Mouse (Mus musculus) liver, embryonic 15.5 days (tissue): ENCODE results near the gene Nup153. TPM values are rescaled to one million over a fixed set of nuclear protein-coding genes. Genes with fewer than 3 reads are reported as not detected.

ENCODE experiments used
- ATAC-seq: fragments of 200-750 bp; cut with Nextera tagmentation; 2 replicates; pipeline ENCODE4 v1.8.0; 2017; ENCODE audit warnings: moderate number of reproducible peaks, mild to moderate bottlenecking, moderate library complexity; ENCODE audit not compliant: insufficient read depth
- H3K27ac ChIP-seq: fragments of 300-500 bp; sonication (generic); replicated peaks from 2 replicates; pipeline ENCODE4 v1.5.1; 2015; ENCODE audit warnings: mild to moderate bottlenecking, inconsistent platforms
- H3K27me3 ChIP-seq: fragments of 300-500 bp; sonication (generic); 2 replicates; pipeline ENCODE4 v1.6.1; 2015; ENCODE audit warnings: mild to moderate bottlenecking, inconsistent platforms
- H3K36me3 ChIP-seq: fragments of 300-500 bp; sonication (generic); replicated peaks from 2 replicates; pipeline ENCODE4 v1.6.1; 2015; ENCODE audit warnings: moderate library complexity, mild to moderate bottlenecking, inconsistent platforms
- H3K4me1 ChIP-seq: fragments of 300-500 bp; sonication (generic); replicated peaks from 2 replicates; pipeline ENCODE4 v1.6.1; 2015; ENCODE audit warnings: inconsistent platforms
- H3K4me2 ChIP-seq: fragments of 300-500 bp; sonication (generic); 2 replicates; pipeline ENCODE4 v1.6.1; 2015; ENCODE audit warnings: moderate library complexity, mild to moderate bottlenecking, inconsistent platforms
- H3K4me3 ChIP-seq: fragments of 300-500 bp; sonication (generic); replicated peaks from 2 replicates; pipeline ENCODE4 v1.5.1; 2015; ENCODE audit warnings: mild to moderate bottlenecking, inconsistent platforms
- H3K9ac ChIP-seq: fragments of 300-500 bp; sonication (generic); 2 replicates; pipeline ENCODE4 v1.6.1; 2015; ENCODE audit warnings: moderate library complexity, mild to moderate bottlenecking, inconsistent platforms
- H3K9me3 ChIP-seq: fragments of 300-500 bp; sonication (generic); replicated peaks from 2 replicates; pipeline ENCODE4 v1.6.1; 2016; ENCODE audit warnings: inconsistent platforms
- WGBS: fragments of 180-500 bp; shearing (Covaris S2); methylation state at CpG from one replicate; pipeline ENCODE4 v1.1.7; 2015; ENCODE audit warnings: mixed read lengths; ENCODE audit not compliant: insufficient replicate concordance; 5-methylcytosine and 5-hydroxymethylcytosine counted together
- polyA plus RNA-seq: library from polyadenylated mRNA; unstranded; fragments of >200 nt; fragmentation: Nextera tagmentation; extraction: Ambion mirVana; gene quantifications from 2 replicates; pipeline ENCODE4 v1.2.1, GENCODE M21; 2015

Gene Nup153
- polyA plus RNA-seq, 1 experiment from 2014 or later = 16.5 TPM

DNA sequence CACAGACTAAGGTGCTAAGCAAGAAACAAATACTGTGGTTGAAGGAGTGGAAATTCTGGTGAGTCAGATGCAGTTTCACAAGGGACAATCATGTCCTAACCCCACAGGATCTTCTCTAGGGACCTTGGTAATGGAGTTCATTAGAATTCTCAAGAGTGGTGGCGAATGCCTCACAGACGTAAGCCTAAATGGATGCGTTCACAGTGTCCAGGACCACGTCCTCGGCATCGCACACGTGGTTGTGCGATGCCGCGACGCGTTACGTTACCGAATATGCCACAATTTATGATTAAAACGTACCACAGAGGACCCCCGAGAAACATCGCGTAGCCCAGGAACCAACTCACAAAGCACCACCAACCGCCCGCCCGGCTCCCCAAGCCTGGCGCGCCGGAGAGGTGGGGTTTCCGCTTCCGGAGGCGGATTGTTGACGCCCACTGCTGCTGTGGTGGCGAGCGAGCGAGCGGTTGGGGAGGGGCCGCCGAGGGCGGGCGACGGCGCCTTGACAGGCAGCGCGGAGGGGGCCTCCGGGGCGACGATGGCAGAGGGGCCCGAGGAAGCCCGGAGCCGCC lies 58.6 kb downstream of the Nup153 start, which contains the start of gene Fam8a1:
Gene Fam8a1 (plus strand): TSS at position 475 of the 572 bp plus-strand sequence.
- Histone ChIP-seq H3K4me2 (peak within 1 kb of the TSS; percentile 95), H3K4me3 (peak within 1 kb of the TSS; percentile 94), H3K9ac (peak within 1 kb of the TSS; percentile 94), H3K27ac (peak within 1 kb of the TSS; percentile 90), H3K27me3 (peaks cover 8% of the 10 kb centered on the region; the same call in 1 of the 2 replicates), H3K4me1 (peaks cover 20% of the 10 kb centered on the region), H3K9me3 (no peaks in the 10 kb centered on the region), H3K36me3 (peaks cover 25% of the 10 kb centered on the region)
- WGBS = under 1% methylated on average over 44 of the region's 46 CpGs
- ATAC-seq = peak; percentile 95

DNA sequence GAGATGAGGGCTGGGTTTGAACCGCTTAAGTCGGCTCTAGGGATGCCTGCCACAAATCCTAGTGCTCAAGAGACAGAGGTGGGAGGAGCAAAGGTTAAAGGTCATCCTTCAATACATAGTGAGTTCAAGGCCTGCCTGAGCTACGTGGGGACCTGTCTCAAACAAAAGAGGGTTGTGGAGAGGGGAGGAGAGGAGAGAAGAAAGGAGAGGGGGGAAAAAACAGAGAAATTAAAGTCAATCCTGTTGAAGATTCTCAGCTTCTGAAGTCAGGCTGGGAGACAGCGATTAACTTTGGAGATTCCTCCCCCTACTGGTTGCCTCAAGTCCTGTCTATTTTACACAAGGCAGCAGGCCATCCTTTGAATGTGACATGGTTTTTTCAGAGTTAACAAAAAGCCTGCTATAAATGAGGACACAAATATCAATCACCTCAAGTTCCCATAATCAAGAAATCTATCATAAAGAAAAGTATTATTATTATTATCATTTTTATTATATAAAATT lies 64.2 kb downstream of the Nup153 start:
- H3K27me3 ChIP-seq = peaks cover 8% of the 10 kb centered on the region; the same call in 1 of the 2 replicates
- no peak overlapping the region for H3K9ac ChIP-seq
- H3K4me3 ChIP-seq = no peak overlapping the region
- ATAC-seq = no peak
- no peaks in the 10 kb centered on the region for H3K36me3 ChIP-seq
- peaks cover 2% of the 10 kb centered on the region for H3K4me1 ChIP-seq
- whole genome bisulfite sequencing = 41% methylated on average over 4 of the region's 4 CpGs
- no peak overlapping the region for H3K27ac ChIP-seq
- no peak overlapping the region for H3K4me2 ChIP-seq
- no peaks in the 10 kb centered on the region for H3K9me3 ChIP-seq

- H3K4me2 ChIP-seq = no peak overlapping the region
- H3K27ac ChIP-seq = no peak overlapping the region
- H3K36me3 ChIP-seq = no peaks in the 10 kb centered on the region
- no peak overlapping the region for H3K4me3 ChIP-seq
- no peak for ATAC-seq
- H3K4me1 ChIP-seq = no peaks in the 10 kb centered on the region
- 69% methylated on average over 5 of the region's 5 CpGs for WGBS
- H3K27me3 ChIP-seq = no peaks in the 10 kb centered on the region
- H3K9me3 ChIP-seq = no peaks in the 10 kb centered on the region
- H3K9ac ChIP-seq = no peak overlapping the region
Observed at GRCm38 (mm10) chr13:46659211-46659610, 68.5 kb downstream of the Nup153 start.

GRCm38 (mm10) chr13:46654566-46654965 lies 73.2 kb downstream of the Nup153 start:
- H3K27ac ChIP-seq = no peak overlapping the region
- WGBS = 63% methylated on average over 5 of the region's 5 CpGs

DNA sequence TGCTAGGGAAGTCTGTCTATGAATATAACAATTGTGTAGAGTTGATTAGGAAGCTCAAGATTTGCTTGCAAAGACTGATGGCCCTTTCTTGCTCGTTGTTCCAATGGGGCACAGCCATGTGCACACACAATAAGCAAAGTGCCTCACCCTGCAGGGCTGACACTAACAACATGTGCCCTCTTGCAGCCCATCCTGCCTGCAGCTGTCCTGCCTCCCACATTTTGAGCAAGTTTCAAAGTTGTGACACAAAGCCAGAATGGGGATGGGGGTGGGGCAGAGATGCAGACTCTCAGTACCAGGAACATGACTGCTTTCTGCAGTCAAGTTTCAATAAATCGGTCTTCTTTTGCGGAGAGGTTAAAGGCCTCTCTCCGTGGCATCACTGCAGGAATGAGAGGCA lies 74.1 kb downstream of the Nup153 start:
- 67% methylated on average over 4 of the region's 4 CpGs for WGBS
- Histone ChIP-seq H3K4me1 (no peaks in the 10 kb centered on the region), H3K27me3 (no peaks in the 10 kb centered on the region), H3K9me3 (no peaks in the 10 kb centered on the region), H3K4me2 (no peak overlapping the region), H3K27ac (no peak overlapping the region), H3K36me3 (no peaks in the 10 kb centered on the region), H3K4me3 (no peak overlapping the region), H3K9ac (no peak overlapping the region)
- no peak for ATAC-seq

More at GRCm38 (mm10) chr13:46654566-46654965, 73.2 kb downstream of the Nup153 start:
- H3K4me1 ChIP-seq = no peaks in the 10 kb centered on the region
- no peaks in the 10 kb centered on the region for H3K36me3 ChIP-seq
- no peak overlapping the region for H3K9ac ChIP-seq
- no peak overlapping the region for H3K4me3 ChIP-seq
- no peaks in the 10 kb centered on the region for H3K27me3 ChIP-seq
- no peaks in the 10 kb centered on the region for H3K9me3 ChIP-seq
- no peak for ATAC-seq
- no peak overlapping the region for H3K4me2 ChIP-seq

- WGBS = 65% methylated on average over 7 of the region's 7 CpGs
- Histone ChIP-seq H3K4me1 (no peaks in the 10 kb centered on the region), H3K36me3 (no peaks in the 10 kb centered on the region), H3K27ac (no peak overlapping the region), H3K27me3 (no peaks in the 10 kb centered on the region), H3K4me2 (no peak overlapping the region), H3K9me3 (no peaks in the 10 kb centered on the region), H3K4me3 (no peak overlapping the region), H3K9ac (no peak overlapping the region)
- no peak for ATAC-seq
Observed at GRCm38 (mm10) chr13:46652671-46653070, 75.1 kb downstream of the Nup153 start.

DNA sequence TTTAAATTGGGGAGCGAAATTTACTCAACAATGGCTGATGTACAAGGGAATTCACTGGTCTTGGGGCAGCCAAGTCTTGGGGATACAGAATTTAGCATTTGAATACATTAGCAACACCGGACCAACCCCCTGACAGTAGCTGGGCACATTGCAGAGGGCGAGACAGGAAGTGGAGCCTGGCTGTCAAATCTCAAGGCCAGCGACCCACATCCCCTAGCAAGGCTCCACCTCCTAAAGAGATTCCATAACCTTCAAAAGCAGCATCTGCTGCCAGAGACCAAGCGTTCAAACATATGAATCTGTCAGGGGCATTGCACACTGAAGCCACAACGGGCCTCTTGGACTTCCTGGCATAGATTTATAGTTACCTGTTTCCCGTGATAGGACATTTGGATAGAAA lies 75.9 kb downstream of the Nup153 start:
- no peak for ATAC-seq

GRCm38 (mm10) chr13:46645476-46645875 lies 82.3 kb downstream of the Nup153 start:
- no peak overlapping the region for H3K9ac ChIP-seq
- no peak for ATAC-seq
- WGBS = 71% methylated on average over 6 of the region's 6 CpGs
- H3K9me3 ChIP-seq = no peaks in the 10 kb centered on the region
- H3K4me2 ChIP-seq = no peak overlapping the region
- no peaks in the 10 kb centered on the region for H3K27me3 ChIP-seq
- no peak overlapping the region for H3K4me3 ChIP-seq
- no peak overlapping the region for H3K27ac ChIP-seq
- H3K4me1 ChIP-seq = no peaks in the 10 kb centered on the region
- no peaks in the 10 kb centered on the region for H3K36me3 ChIP-seq

More for the DNA sequence above, 75.9 kb downstream of the Nup153 start:
- Histone ChIP-seq H3K36me3 (no peaks in the 10 kb centered on the region), H3K9ac (no peak overlapping the region), H3K9me3 (no peaks in the 10 kb centered on the region), H3K27me3 (no peaks in the 10 kb centered on the region), H3K27ac (no peak overlapping the region), H3K4me3 (no peak overlapping the region), H3K4me2 (no peak overlapping the region), H3K4me1 (no peaks in the 10 kb centered on the region)
- WGBS = 34% methylated on average over 7 of the region's 7 CpGs

GRCm38 (mm10) chr13:46644175-46644574 lies 83.6 kb downstream of the Nup153 start:
- Histone ChIP-seq H3K27me3 (no peaks in the 10 kb centered on the region), H3K27ac (no peak overlapping the region), H3K9me3 (no peaks in the 10 kb centered on the region), H3K4me2 (no peak overlapping the region), H3K36me3 (no peaks in the 10 kb centered on the region), H3K4me1 (no peaks in the 10 kb centered on the region), H3K9ac (no peak overlapping the region), H3K4me3 (no peak overlapping the region)
- WGBS = 68% methylated on average over 6 of the region's 6 CpGs
- ATAC-seq = no peak

- H3K27ac ChIP-seq = no peak overlapping the region
- H3K9me3 ChIP-seq = no peaks in the 10 kb centered on the region
- no peak overlapping the region for H3K9ac ChIP-seq
- H3K4me1 ChIP-seq = no peaks in the 10 kb centered on the region
- no peak overlapping the region for H3K4me3 ChIP-seq
- no peaks in the 10 kb centered on the region for H3K27me3 ChIP-seq
- no peaks in the 10 kb centered on the region for H3K36me3 ChIP-seq
- H3K4me2 ChIP-seq = no peak overlapping the region
- ATAC-seq = no peak
- 62% methylated on average over 4 of the region's 4 CpGs for WGBS
Observed at GRCm38 (mm10) chr13:46642318-46642717, 85.4 kb downstream of the Nup153 start.

- Histone ChIP-seq H3K4me1 (no peaks in the 10 kb centered on the region), H3K36me3 (no peaks in the 10 kb centered on the region), H3K4me2 (no peak overlapping the region), H3K27ac (no peak overlapping the region), H3K9me3 (no peaks in the 10 kb centered on the region), H3K9ac (no peak overlapping the region), H3K4me3 (no peak overlapping the region), H3K27me3 (no peaks in the 10 kb centered on the region)
- WGBS = 67% methylated on average over 10 of the region's 10 CpGs
- ATAC-seq = no peak
Observed at GRCm38 (mm10) chr13:46640608-46641468, 86.9 kb downstream of the Nup153 start.
